Mouse (Mus musculus) adrenal gland, postnatal 14 days (tissue): ENCODE measurements around the gene Armc3. TPM values are rescaled to one million over a fixed set of nuclear protein-coding genes. Genes with fewer than 3 reads are reported as not detected.

Experiments
- DNase-seq: peaks from one replicate; pipeline ENCODE4 v3.0.0; 2021; ENCODE audit warnings: mixed read lengths
- total RNA-seq: library from RNA; stranded (reverse); gene quantifications from 2 replicates; pipeline ENCODE4 v1.2.3, GENCODE M21; 2021

Armc3 gene
- total RNA-seq, 1 experiment from 2014 or later: not detected

- no peak for DNase-seq
Measured at GRCm38 (mm10) chr2:19351615-19352253, 152.6 kb downstream of the Armc3 start.

- DNase-seq: no peak
Measured at GRCm38 (mm10) chr2:19353158-19353557, 154.1 kb downstream of the Armc3 start.

Other genes with a start within 250 kb of the Armc3 start
- 25.3 and 29.4 TPM in 2 replicates for gene Pip4k2a, start 201.2 kb upstream of the Armc3 start, total RNA-seq
- 0.22 and 0.83 TPM in 2 replicates for gene 4930426L09Rik, start 201.0 kb upstream of the Armc3 start, total RNA-seq
- 29.9 and 31.1 TPM in 2 replicates for gene Msrb2, start 172.1 kb downstream of the Armc3 start, total RNA-seq
- gene Ptf1a, start 246.4 kb downstream of the Armc3 start, total RNA-seq: not detected in 2 replicates